ENCODE assay signal across 11 mouse cellular contexts in the genomic region with DNA sequence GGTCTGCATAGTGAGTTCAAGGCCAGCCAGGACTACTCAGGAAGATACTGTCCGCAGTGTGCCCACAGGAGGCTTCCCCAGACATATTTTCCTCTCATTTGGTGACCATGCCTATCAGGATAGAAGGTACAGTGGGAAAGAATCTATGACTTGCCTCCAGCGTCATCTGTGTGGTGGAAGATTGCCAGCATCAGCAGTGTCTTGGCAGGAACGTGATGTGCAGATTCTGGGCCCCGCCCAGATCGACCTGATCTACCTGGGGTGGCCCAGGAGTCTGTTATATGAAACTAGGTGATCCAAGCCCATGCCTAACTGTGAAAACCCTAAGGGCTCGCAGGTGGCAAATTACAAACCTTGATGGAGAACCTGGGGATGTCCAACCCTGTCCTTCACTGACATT.
"Had no signal": no experiment of that assay in that cellular context is flagged by ENCODE, and none has a peak within 500 bp of the region (broad histone marks: within the 10 kb centered on the region; RNA-seq: fewer than 3 reads in every experiment).

No protein-coding gene starts in this region.

- H3K4me3 ChIP-seq: limb, embryonic 10.5 days; liver, embryonic 15.5 days; midbrain, embryonic 13.5 days; neural tube, embryonic 15.5 days; stomach, embryonic 15.5 days had no signal

- H3K27ac ChIP-seq: limb, embryonic 10.5 days; liver, embryonic 15.5 days; midbrain, embryonic 13.5 days; neural tube, embryonic 15.5 days; stomach, embryonic 15.5 days had no signal

- H3K36me3 ChIP-seq: midbrain, embryonic 13.5 days; neural tube, embryonic 15.5 days had no signal

- H3K9me3 ChIP-seq: limb, embryonic 10.5 days; liver, embryonic 15.5 days; midbrain, embryonic 13.5 days; neural tube, embryonic 15.5 days; stomach, embryonic 15.5 days had no signal

- H3K4me1 ChIP-seq: liver, embryonic 15.5 days; stomach, embryonic 15.5 days had no signal

- H3K27me3 ChIP-seq: liver, embryonic 15.5 days; midbrain, embryonic 13.5 days; neural tube, embryonic 15.5 days; stomach, embryonic 15.5 days had no signal

- DNase-seq: kidney, postnatal 10 days; kidney, postnatal 4 days; lung, adult 2 months; lung, postnatal 36 days; thymus, adult 2 months; thymus, postnatal 25 days had no signal
